Mouse (Mus musculus): ENCODE results near the gene Rasd1.
A peak's percentile ranks its signal among the peaks of the same experiment; 100 is the strongest.

The Rasd1 gene

DNA sequence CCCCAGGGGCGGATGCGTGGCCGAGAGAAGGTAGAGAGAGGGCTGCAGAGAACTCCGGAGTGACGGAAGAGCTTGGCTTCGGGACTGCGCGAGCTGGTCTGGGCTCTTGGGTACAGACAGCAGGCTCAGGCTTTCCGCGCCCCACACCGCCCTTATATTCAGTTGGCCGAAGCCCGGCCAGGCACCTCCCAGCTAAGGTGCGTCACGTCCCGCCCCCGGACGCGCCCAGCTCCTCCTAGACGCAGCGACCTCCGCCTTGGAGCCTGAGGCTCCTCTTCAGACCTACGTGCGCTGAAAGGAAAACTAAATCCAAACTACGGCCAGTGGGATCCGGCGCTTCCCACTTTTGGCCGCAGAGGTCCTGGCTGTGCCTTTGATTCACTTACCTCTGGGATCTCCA is at the start of gene Rasd1:
Rasd1 (minus strand) TSS at position 127 of the 400 bp plus-strand sequence.
- DNase-seq (ENCODE audit: low spot score in 2 of 2) = peak; percentile 62 to 82

DNA sequence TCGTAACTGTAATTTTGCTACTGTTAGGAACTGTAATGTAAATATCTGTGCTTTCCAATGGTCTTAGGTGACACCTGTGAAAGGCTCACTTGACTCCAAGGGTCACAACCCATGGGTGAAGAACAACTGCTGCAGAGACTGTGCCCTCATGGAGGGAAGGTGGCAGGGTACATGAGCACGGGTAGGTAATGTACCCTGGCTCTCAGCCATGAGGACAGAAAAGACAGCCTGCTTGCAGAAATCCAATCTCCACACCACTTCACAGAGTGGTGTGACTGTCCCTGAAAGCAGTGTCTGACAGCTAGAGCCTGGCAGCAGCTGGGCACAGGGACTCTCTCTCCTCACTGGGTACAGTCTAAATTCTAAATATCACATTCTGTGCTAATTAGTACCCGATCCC is 46.8 kb upstream of the Rasd1 start:
- no peak for DNase-seq (ENCODE audit: low spot score in 2 of 2)

DNA sequence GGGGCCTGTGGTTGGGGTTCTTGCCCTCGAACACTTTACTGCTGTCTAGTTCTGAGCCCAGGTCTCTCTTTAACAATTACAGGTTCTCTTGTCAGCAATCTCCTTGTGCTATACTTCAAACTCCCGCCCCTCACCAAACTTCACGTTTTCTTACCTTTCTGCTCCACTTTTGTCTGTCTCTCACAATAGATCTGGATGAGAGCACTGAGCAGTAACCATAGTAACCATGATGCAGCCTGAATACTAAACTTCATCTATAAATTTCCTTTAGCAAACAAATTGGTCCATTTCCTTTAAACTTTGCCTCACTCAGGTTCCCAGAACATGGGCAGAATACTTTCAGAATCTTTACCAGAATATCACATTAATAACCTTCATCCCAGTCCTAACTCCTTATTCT is 44.7 kb upstream of the Rasd1 start:
- DNase-seq (ENCODE audit: low spot score in 2 of 2) = no peak

DNA sequence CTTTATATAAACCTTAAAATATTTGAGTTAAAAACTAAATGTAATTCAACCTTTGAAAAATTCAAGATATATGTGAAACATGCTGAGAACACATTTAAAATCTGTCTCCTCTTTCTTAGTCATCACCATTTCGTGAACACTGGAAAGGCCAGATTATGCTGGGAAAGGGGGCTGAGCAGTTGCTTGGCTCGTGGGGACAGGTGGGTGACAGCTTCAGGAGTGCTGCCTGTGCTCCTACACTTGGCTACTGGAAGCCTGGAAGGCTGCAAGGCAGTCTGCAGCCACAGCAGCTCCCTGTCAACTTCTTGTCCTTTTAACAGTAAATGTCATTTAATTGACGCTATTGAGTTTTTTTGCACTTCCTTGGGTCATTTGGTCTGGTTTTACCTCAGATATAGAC is 41.1 kb upstream of the Rasd1 start:
- no peak for DNase-seq (ENCODE audit: low spot score in 2 of 2)

DNA sequence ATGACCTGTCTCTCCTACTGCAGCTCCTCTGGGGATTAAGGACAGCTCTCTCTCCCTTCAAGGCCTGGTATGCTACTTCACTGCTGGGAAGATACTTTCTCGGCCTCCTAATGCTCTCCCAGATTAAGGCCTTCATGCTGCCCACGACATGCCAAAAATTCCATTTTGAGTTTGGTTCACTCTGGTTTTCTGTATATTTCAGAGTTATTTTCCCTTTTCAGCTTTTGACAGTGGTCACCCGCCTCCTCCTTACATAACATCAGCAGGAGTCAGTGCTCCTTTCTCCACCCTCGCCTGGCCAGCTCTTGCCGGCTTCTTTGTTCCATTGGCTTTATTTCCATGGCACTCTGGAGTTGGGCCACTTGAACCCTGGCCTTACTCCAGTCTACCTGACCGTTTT is 40.0 kb upstream of the Rasd1 start:
- DNase-seq (ENCODE audit: low spot score in 2 of 2) = no peak

DNA sequence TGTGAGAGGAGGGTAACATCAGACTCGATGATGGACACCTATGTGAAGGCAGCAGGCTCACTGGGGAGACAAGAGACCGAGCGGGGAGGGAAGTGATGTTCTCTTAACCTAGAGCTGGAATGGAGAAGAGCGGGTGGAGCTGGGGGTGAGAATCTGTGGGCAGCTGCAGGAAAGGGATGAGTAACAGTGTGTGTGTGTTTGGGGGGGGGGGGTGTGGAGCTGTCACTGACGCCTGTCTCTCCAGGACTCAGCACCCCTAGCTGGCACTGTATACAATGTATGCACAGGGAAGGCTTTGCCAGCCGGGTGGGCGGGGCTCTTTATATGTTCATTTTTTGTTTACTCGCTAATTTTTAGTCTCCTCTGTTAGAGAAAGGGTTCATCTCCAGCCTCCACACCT is 39.1 kb upstream of the Rasd1 start:
- no peak for DNase-seq (ENCODE audit: low spot score in 2 of 2)

DNA sequence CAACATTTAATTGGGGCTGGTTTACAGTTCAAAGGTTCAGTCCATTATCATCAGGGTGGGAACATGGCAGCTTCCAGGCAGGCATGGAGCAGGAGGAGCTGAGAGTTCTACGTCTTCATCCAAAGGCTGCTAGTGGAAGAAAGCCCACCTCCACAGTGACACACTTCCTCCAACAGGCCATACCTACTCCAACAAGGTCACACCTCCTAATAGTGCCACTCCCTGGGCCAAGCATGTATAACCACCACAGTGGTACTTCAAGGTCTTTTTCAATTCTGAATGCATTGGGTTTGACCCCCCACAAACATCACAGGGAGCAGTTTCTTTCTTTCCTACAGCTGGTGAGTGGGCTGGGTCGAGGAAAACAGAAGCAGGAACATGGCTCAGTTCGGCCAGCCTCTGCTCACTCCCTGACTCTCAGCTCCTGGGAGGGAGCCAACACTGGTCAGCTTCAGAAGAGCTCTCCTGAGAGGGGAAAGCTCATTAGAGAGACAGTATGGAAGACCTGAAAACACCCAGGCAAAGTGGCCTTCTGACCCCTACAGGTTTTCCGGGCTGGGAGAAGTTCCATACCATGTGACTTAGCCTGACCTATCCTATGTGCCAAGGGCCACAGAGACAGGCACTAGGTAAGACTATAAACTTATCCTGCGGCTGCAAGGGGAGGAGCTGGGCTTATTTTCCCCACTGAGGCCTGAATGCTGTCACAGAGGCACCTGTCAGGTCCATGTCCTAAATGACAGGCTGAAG is 36.7 kb upstream of the Rasd1 start:
- no peak for DNase-seq (ENCODE audit: low spot score in 2 of 2)

DNA sequence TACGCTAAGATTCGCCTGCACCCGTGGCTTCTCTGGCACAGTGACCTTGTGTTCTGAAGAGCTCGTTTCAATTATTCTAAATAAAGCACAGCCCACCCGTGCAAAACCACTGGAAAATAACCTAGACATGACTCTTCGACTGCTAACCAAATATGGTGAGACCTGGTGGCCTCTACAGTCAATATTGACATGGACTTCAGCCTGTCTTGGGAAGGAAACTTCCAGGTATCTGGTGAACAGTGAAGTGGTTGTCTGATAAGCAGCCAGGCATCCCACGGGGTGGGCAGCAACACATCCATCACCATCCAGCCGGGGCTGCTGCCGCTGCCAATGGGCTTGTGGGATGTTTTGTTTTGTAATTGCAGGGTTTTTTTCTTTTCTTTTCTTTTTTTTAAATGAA is 29.6 kb upstream of the Rasd1 start:
- DNase-seq (ENCODE audit: low spot score in 2 of 2) = no peak

DNA sequence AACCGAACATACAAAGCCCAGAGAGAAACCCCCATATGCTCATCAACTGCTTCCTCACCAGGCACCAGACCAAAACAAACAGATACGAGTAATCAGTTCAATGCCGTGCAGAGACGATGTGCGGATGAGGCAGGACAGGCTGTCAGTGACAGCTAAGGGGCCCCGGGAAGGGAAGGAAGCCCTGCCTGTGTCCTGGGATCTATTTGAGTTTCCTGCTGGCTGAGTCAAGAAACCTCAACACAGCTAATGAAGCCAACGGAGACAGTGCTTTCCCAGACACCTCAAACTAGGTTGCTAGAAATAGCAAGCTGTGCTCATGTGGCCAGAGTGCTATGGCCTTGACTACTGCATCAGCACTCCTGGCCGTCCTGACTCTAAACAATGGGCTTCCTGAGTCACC is 26.6 kb upstream of the Rasd1 start:
- DNase-seq (ENCODE audit: low spot score in 2 of 2) = no peak

DNA sequence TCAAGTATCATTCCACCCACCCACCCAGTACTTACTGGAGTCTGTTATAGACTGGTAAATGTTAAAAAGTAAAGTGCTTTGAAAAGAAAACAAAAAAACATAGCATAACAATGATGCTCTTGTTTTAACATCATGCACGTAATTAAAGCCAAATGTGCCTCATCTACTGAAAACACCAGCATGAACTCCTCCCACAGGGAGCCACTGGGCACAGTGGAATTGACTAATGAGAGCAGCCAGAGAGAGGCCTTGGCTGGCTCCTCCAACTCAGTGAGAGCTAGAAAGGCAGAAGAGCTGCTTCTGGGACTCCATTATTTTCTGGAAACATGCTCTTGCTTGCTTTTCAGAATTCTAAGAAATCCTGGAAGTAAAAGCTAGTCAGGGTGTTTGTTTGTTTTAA is 24.7 kb upstream of the Rasd1 start:
- no peak for DNase-seq (ENCODE audit: low spot score in 2 of 2)

DNA sequence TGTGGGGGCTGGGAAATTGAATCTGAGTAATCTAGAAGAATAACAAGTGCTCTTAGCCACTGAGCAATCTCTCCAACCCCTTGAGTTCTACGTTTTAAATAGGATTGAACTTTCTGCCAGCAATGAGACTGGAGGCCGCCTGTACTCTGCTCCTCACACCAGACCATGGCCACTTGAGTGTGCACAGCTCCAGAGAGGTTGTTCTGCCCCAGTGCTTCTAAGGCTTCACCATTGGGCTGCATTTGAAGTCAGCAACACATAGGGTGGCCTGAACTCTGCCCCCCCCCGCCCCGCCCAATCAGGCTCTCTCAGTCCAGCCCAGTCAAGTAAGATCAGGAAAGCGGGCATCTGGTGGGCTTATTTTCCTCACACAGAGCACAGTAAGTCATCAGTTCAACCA is 13.1 kb upstream of the Rasd1 start:
- DNase-seq (ENCODE audit: low spot score in 2 of 2) = no peak

DNA sequence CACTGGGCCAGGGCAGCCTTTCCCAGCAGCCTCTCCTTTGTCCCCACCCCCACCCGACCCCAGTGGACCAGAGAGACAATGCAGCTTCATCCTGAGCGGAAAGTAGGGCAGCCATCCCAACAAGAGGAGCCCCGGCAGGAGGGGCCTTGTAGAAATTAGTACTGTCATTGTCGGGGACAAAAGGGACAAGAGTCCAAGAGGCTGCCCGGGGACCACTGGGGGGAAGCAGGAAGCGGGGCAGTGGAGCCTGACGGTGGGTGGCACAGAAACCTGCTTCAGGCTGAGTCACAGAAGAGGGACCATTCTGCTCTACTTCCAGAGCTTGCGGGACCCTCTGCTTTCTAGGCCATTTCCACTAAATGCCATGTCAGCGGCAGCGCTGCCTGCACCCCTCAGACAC is 10.5 kb upstream of the Rasd1 start:
- no peak for DNase-seq (ENCODE audit: low spot score in 2 of 2)

DNA sequence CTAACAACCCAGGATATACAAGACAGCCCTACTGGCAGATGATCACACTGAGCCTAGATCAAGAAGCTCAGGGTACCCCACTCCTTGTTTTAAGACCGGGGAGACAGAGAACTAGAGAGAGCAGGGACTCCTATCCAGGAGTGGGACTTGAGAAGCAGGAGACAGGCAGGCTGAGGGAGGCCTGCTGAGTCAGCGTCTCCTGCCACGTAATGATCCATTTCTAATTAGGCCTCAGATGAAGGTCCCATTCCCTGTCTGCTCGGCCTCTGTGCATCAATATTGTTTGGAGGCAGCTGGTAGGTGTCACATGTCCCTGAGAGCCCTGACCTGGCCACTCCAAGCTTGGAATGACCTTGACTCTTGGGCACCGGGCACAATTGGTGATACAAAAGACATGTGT is 8.6 kb upstream of the Rasd1 start:
- no peak for DNase-seq (ENCODE audit: low spot score in 2 of 2)

DNA sequence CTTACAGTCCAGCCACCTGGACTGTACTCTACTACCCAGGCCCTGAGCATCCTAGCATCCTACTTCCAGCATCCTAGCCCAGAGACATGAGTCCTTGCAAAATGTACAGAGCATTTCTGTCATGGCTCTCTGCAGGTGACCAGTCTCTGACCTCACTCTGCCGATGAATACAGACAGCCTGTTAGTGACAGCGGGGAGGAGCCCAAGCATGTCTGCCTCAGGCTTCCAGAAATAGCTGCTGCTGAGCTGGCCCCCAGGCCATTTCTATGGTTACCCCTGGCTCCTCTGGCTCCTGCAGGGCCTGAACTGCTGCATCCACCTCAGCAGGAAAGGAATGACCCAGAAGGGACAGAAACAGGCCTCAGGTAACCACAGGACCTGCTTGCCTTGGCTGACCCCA is 6.9 kb upstream of the Rasd1 start:
- no peak for DNase-seq (ENCODE audit: low spot score in 2 of 2)

DNA sequence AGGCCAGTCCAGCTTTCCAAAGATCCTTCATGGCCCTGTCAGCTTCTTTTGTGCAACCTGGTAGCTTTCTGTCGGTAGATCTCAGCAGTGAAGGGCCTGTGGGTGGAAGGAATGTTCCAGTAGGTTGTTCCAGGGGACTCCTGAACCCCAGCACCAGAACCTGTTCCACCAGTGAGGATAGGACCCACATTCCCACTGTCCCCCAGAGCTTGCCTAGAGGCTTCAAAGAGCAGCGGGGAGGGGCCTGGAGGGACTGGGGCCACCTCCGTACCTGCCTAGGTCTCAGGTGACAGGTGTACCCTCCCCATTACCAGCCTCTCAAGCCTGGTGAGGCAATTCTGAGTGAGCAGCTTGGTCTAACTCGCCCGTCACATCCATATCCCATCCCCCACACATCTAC is 6.0 kb upstream of the Rasd1 start:
- DNase-seq (ENCODE audit: low spot score in 2 of 2) = no peak

DNA sequence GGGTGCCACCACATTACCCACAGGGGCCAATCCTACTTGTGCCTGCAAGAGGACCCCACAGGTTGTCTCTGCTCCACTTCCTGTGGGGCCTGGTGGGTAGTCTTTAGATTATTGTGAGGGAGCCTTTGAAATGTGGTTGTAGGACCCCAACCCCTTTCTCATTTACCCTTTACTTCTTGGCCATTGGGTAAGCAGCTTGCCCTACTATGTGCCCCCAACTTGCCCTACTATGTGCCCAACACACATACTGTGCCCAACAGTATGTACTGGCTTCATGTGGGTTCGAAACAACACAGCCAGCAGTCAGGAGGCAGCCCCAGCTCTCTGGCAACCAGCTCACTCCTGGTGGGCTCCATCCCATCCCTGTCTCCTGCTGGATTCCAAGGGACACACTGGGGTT is 3.0 kb upstream of the Rasd1 start:
- no peak for DNase-seq (ENCODE audit: low spot score in 2 of 2)

DNA sequence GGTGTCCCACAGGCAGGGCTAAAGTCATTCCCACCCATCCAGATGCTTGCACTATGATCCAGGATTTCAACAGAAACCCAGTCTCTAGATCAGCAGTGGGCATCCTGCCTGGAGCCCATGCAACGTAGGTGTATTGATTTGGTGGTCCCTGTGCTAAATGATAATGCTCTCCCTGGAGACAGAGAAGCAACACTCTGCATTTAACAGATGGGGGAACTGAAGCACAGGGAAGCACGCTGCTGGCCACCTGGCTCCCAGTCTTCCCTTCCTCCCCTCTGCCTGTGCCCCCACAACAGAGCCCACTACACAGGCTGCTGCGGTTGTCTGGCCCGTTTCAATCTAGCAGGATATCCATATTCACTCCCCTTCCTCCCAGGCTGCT is 1.3 kb upstream of the Rasd1 start:
- DNase-seq (ENCODE audit: low spot score in 2 of 2) = no peak

DNA sequence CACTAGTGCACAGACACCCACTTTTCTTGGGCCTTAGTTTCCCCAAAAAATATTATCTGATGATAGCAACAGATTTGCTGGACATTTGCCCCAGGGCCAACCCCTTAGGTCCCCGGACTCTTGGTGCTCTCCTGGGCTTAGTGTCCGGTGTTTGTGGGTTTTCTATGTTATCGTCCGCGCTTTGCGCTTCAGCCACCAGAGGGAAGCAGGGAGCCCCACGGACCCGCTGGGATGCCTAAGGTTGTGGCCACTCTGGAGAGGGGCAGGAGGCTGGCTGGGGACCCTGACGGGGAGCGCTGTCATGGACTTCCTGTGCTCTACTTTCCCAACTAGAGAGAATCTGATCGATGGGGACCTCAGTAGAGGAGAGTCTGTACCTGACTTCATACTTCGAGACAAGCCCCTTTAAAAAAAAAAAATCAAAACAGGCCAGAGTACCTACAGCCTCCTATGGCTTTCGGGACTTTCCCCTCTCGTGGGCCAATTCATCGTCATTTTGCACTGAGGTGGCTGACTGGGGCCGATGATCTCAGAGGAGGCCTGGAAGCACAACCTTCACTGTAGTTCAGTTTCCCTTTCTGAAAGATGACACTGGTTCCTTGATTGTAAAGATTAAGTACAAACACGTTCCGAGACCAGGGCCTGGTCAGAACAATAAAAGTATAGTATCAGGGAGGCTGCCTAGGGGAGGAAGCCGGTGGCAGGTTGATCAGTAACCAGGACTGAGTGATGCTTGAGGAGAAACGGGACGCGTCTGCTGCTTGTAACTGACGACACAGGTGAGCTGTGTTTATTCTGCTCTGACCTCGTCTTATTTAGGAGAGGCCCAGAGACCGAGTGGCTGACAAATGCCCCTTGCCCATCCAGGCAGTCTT is 720 bp upstream of the Rasd1 start:
- peak; percentile 63 to 81 for DNase-seq (ENCODE audit: low spot score in 2 of 2)

DNA sequence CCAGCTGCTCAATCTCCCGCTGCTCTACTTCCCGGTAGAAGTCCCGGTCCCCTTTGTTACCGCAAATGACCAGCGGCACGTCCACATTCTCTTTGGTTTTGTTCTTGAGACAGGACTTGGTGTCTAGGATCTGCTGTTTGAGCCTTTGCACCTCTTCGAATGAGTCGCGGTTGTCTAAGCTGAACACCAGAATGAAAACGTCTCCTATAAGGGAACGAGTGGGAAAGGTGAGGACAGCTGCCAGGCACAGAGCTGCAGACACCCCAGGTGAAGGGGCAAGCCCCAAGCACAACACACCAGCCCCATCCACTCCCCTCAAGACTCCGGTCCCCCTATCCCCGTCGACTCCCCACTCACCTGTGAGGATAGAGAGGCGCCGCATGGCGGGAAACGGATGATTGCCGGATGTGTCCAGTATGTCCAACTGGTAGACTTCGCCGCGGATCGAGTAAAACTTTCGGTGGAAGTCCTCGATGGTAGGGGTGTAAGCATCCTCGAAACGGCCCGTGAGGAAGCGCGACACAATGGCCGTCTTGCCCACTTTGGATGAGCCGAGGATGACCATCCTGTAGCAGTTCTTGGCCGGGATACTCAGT is 483 bp downstream of the Rasd1 start:
- DNase-seq (ENCODE audit: low spot score in 2 of 2) = peak; percentile 33 to 39

DNA sequence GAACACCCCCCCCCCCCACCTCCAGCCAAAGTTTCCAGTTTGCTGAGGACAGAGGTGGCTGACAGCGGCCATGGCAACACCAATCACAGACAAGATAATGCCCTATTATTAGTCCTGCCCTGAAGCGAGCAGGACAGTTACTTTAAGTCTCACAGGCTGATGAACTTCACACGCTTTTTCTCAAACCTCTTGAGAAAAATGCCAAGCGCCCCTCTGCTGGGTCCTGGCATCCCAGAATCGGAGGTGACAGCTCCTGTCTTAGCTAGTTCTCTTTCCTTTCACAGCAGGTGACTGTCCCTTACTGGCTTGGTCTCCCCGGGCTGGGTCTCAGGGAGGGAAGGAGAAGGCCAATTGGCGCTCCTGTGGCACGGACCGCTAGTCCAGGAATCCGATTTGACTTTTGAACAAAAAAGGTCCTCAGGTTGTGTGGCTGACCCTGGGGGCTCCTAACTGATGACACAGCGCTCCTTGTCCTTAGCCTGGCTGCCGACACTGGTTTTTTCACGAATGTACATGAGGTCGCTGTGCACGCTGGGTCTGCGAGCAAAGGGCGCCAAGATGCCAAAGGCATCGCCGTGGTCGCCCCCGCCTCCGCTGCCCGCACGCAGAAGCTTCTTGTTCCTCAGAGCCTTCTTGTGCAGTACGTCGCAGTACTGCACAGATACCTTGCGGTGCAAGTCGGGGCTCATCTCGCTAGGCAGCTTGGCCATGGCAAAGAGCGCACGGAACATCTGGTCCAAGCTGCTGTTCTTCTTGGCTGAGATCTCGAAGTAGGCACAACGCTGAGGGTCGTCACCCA is 1.2 kb downstream of the Rasd1 start:
- peak in 1 of 2 experiments; percentile 31 for DNase-seq (ENCODE audit: low spot score in 2 of 2)

DNA sequence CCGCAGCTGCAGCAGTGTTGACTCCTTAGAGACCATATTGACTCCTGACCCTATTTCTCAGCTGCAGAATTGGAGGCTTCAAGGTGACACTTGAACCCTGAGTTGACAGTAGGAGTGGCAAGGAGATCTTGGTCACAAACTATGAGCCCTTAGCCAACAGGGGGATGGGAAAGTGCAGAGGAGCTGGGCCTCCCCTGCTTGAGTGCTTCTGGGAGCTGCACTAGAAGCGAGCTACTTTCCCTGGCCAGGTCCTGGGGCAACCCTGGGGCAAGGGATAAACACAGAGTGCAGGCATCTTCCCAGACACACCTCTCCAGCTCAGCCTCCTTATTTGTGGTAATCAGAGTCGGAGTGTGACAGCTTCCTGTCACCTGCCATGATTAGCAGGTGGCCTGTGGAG is 2.2 kb downstream of the Rasd1 start:
- no peak for DNase-seq (ENCODE audit: low spot score in 2 of 2)

DNA sequence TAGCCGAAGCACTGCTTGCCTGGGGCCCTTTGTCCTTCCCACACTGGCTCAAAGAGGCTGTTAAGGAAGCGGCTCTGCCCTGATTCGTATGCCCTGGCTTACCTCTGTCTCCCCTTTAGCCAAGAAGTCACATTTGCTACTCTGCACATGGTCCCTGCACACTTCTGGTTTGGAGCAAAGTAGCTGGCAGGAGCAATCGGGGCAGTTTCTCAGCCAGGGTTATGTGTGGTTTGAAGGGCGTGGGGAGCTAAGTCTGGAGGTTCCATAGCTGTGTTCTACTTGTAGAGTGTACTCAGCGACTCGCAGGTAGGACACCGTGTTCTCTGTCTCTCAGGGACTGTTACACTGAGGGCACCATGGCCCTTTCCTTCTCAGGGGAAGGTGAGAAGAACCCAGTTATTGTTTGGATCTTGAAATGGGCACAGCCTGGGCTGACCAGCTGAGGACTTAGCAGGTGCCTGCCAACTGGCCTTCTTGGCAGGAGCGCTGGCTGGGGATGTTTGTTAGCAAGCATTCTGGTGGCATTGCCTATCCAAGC is 3.3 kb downstream of the Rasd1 start:
- no peak for DNase-seq (ENCODE audit: low spot score in 2 of 2)

Data from spleen, postnatal 10 days (tissue).